Mouse (Mus musculus) hindbrain, embryonic 11.5 days (tissue): ENCODE results near the gene Ppp6r3. TPM values are rescaled to one million over a fixed set of nuclear protein-coding genes. Genes with fewer than 3 reads are reported as not detected.
A peak's percentile ranks its signal among the peaks of the same experiment; 100 is the strongest.

ENCODE experiments used
- ATAC-seq: fragments of 200-750 bp; cut with Nextera tagmentation; 2 replicates; pipeline ENCODE4 v1.8.0; 2017; ENCODE audit warnings: mild to moderate bottlenecking, moderate TSS enrichment, moderate library complexity; ENCODE audit not compliant: low FRiP score
- DNase-seq: peaks from one replicate; pipeline ENCODE4 v3.0.0-alpha.2; 2015; ENCODE audit warnings: low spot score
- H3K27ac ChIP-seq: fragments of 300-500 bp; sonication (generic); 2 replicates; pipeline ENCODE4 v1.5.1; 2014; ENCODE audit warnings: mild to moderate bottlenecking, low read depth, low read length
- H3K27me3 ChIP-seq: fragments of 300-500 bp; sonication (generic); 2 replicates; pipeline ENCODE4 v1.6.1; 2014; ENCODE audit warnings: mild to moderate bottlenecking, low read length, moderate library complexity, mixed read lengths; ENCODE audit not compliant: control insufficient read depth, insufficient read depth
- H3K36me3 ChIP-seq: fragments of 300-500 bp; sonication (generic); 2 replicates; pipeline ENCODE4 v1.6.1; 2014; ENCODE audit warnings: mild to moderate bottlenecking, low read length, moderate library complexity, mixed read lengths; ENCODE audit not compliant: control insufficient read depth, insufficient read depth
- H3K4me1 ChIP-seq: fragments of 300-500 bp; sonication (generic); replicated peaks from 2 replicates; pipeline ENCODE4 v1.6.1; 2014; ENCODE audit warnings: low read length, mixed read lengths; ENCODE audit not compliant: control insufficient read depth, insufficient read depth
- H3K4me2 ChIP-seq: fragments of 300-500 bp; sonication (generic); replicated peaks from 2 replicates; pipeline ENCODE4 v1.6.1; 2014; ENCODE audit warnings: mild to moderate bottlenecking, low read depth, low read length
- H3K4me3 ChIP-seq: fragments of 300-500 bp; sonication (generic); 2 replicates; pipeline ENCODE4 v1.5.1; 2014; ENCODE audit warnings: low read depth, low read length
- H3K9ac ChIP-seq: fragments of 300-500 bp; sonication (generic); 2 replicates; pipeline ENCODE4 v1.6.1; 2014; ENCODE audit warnings: low read depth, low read length
- H3K9me3 ChIP-seq: fragments of 300-500 bp; sonication (generic); 2 replicates; pipeline ENCODE4 v1.6.1; 2016; ENCODE audit warnings: low read length; ENCODE audit not compliant: control insufficient read depth
- WGBS: fragments of 180-500 bp; shearing (Covaris S2); extraction: QIAGEN DNeasy Blood & Tissue Kit; methylation state at CpG from one replicate; pipeline ENCODE4 v1.1.7; 2014; 5-methylcytosine and 5-hydroxymethylcytosine counted together
- polyA plus RNA-seq: library from polyadenylated mRNA; unstranded; fragments of >200 nt; fragmentation: Nextera tagmentation; extraction: Ambion mirVana; gene quantifications from 2 replicates; pipeline ENCODE4 v1.2.1, GENCODE M21; 2014

The Ppp6r3 gene
- polyA plus RNA-seq, 1 experiment from 2014 or later, result 74.8 TPM

DNA sequence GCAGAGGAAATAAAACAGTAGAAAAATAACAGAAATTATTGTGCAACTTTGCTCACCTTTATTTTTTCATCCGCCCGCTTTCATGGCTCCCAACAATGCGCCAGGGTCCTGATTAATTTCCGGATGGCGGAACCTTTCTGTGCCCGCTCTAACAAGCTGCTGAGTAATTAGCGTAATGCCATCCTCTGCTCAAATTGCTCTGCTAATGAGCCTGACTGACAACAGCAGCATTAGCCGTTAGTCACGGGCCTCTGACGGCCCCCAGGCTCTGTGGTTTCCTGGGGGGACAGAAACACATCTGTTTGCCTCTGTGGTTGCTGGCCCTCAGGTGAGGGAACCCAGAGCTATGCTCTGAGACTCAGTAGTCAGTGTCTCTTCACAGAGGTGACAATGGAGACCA is 134.5 kb downstream of the Ppp6r3 start:
- Histone ChIP-seq H3K4me3 (no peak overlapping the region), H3K36me3 (no peaks in the 10 kb centered on the region), H3K27ac (no peak overlapping the region), H3K4me2 (no peak overlapping the region), H3K4me1 (no peaks in the 10 kb centered on the region), H3K9ac (no peak overlapping the region), H3K27me3 (no peaks in the 10 kb centered on the region), H3K9me3 (no peaks in the 10 kb centered on the region)
- DNase-seq, result no peak
- no peak for ATAC-seq
- 68% methylated on average over 10 of the region's 10 CpGs for WGBS

DNA sequence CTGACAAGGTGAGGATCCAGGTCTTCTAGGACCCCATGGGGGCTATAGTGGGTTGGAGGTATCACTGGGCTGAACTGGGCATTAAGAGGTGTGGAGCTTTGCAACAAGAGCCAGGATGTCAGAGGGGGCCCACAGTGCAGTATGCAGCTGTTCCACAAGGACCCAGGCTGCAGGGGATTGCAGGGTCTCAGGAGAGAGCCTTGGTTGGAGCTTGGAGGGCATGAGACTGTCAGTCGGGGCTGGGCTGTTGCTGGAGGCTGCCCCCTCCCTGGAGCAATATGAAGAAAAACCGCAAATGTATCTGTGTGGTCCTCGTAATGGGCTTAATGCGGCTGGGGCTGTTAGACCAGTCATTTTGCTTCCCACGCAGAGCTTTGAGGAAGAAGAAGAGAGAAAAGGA is 134.9 kb downstream of the Ppp6r3 start:
- no peak overlapping the region for H3K9ac ChIP-seq
- H3K4me1 ChIP-seq, result no peaks in the 10 kb centered on the region
- no peak overlapping the region for H3K4me3 ChIP-seq
- no peaks in the 10 kb centered on the region for H3K36me3 ChIP-seq
- ATAC-seq, result no peak
- no peak for DNase-seq
- H3K27ac ChIP-seq, result no peak overlapping the region
- H3K4me2 ChIP-seq, result no peak overlapping the region
- WGBS, result 74% methylated on average over 5 of the region's 5 CpGs
- H3K27me3 ChIP-seq, result no peaks in the 10 kb centered on the region
- no peaks in the 10 kb centered on the region for H3K9me3 ChIP-seq

GRCm38 (mm10) chr19:3437980-3438379 is 137.6 kb downstream of the Ppp6r3 start:
- H3K27ac ChIP-seq, result no peak overlapping the region
- H3K9ac ChIP-seq, result no peak overlapping the region
- ATAC-seq (no peak), DNase-seq (no peak)
- H3K4me1 ChIP-seq, result no peaks in the 10 kb centered on the region
- 69% methylated on average over 5 of the region's 5 CpGs for WGBS
- no peak overlapping the region for H3K4me2 ChIP-seq
- no peaks in the 10 kb centered on the region for H3K36me3 ChIP-seq
- no peaks in the 10 kb centered on the region for H3K9me3 ChIP-seq
- H3K27me3 ChIP-seq, result no peaks in the 10 kb centered on the region
- H3K4me3 ChIP-seq, result no peak overlapping the region

GRCm38 (mm10) chr19:3436840-3437239 is 138.7 kb downstream of the Ppp6r3 start:
- 57% methylated on average over 9 of the region's 9 CpGs for WGBS
- Histone ChIP-seq H3K9me3 (no peaks in the 10 kb centered on the region), H3K27ac (no peak overlapping the region), H3K4me1 (no peaks in the 10 kb centered on the region), H3K4me2 (no peak overlapping the region), H3K4me3 (no peak overlapping the region), H3K9ac (no peak overlapping the region), H3K27me3 (no peaks in the 10 kb centered on the region), H3K36me3 (no peaks in the 10 kb centered on the region)
- DNase-seq (peak; percentile 45), ATAC-seq (no peak)

- Histone ChIP-seq H3K9me3 (no peaks in the 10 kb centered on the region), H3K4me2 (no peak overlapping the region), H3K27me3 (no peaks in the 10 kb centered on the region), H3K9ac (no peak overlapping the region), H3K36me3 (no peaks in the 10 kb centered on the region), H3K27ac (no peak overlapping the region), H3K4me1 (no peaks in the 10 kb centered on the region), H3K4me3 (no peak overlapping the region)
- DNase-seq (no peak), ATAC-seq (no peak)
- 85% methylated on average over 3 of the region's 3 CpGs for WGBS
Observed at GRCm38 (mm10) chr19:3435824-3436223, 139.7 kb downstream of the Ppp6r3 start.

- H3K27ac ChIP-seq, result no peak overlapping the region
- no peaks in the 10 kb centered on the region for H3K27me3 ChIP-seq
- H3K9me3 ChIP-seq, result no peaks in the 10 kb centered on the region
- DNase-seq (no peak), ATAC-seq (no peak)
- no peak overlapping the region for H3K4me3 ChIP-seq
- no peaks in the 10 kb centered on the region for H3K36me3 ChIP-seq
- no peaks in the 10 kb centered on the region for H3K4me1 ChIP-seq
- 35% methylated on average over 4 of the region's 4 CpGs for whole genome bisulfite sequencing
- no peak overlapping the region for H3K4me2 ChIP-seq
- H3K9ac ChIP-seq, result no peak overlapping the region
Observed at GRCm38 (mm10) chr19:3434641-3435040, 140.9 kb downstream of the Ppp6r3 start.

GRCm38 (mm10) chr19:3434124-3434523 is 141.4 kb downstream of the Ppp6r3 start:
- H3K4me1 ChIP-seq, result no peaks in the 10 kb centered on the region
- no peaks in the 10 kb centered on the region for H3K9me3 ChIP-seq
- WGBS, result 45% methylated on average over 4 of the region's 4 CpGs
- no peaks in the 10 kb centered on the region for H3K27me3 ChIP-seq
- H3K27ac ChIP-seq, result no peak overlapping the region
- H3K9ac ChIP-seq, result no peak overlapping the region
- DNase-seq (no peak), ATAC-seq (no peak)
- no peaks in the 10 kb centered on the region for H3K36me3 ChIP-seq
- H3K4me2 ChIP-seq, result no peak overlapping the region
- no peak overlapping the region for H3K4me3 ChIP-seq

GRCm38 (mm10) chr19:3431969-3432368 is 143.6 kb downstream of the Ppp6r3 start:
- Histone ChIP-seq H3K9me3 (no peaks in the 10 kb centered on the region), H3K36me3 (no peaks in the 10 kb centered on the region), H3K27ac (no peak overlapping the region), H3K27me3 (no peaks in the 10 kb centered on the region), H3K9ac (no peak overlapping the region), H3K4me3 (no peak overlapping the region), H3K4me2 (no peak overlapping the region), H3K4me1 (no peaks in the 10 kb centered on the region)
- no peak for ATAC-seq
- 80% methylated on average over 2 of the region's 2 CpGs for WGBS
- DNase-seq, result no peak

DNA sequence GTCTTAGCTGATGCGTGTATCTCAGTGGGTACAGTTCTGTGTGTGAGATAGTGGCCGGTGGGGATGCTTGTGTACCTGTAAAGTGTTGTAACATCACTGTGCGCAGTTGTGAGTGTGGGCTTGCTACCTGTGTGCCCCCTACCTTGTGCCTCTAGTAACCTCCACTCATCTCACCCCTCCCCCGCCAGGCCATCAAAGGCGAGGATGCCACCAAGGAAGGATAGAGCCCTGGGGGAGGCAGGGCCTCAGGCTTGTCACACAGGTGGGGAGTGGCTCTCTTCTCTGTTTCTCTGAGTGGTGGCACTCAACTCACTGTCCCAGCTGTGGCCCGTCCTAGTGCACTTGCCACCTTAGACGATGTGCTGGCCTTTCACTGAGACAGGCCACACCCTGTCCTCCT is 144.5 kb downstream of the Ppp6r3 start:
- Histone ChIP-seq H3K9me3 (no peaks in the 10 kb centered on the region), H3K4me2 (no peak overlapping the region), H3K36me3 (no peaks in the 10 kb centered on the region), H3K9ac (no peak overlapping the region), H3K4me1 (no peaks in the 10 kb centered on the region), H3K27me3 (no peaks in the 10 kb centered on the region), H3K27ac (no peak overlapping the region), H3K4me3 (no peak overlapping the region)
- WGBS, result 69% methylated on average over 7 of the region's 7 CpGs
- DNase-seq (no peak), ATAC-seq (no peak)
